Comparison of ENCODE assay signal across 8 mouse cellular contexts in genomic region chr5:9724287-9724955, GRCm38 (mm10). TPM values are rescaled to one million over a fixed set of nuclear protein-coding genes. Genes with fewer than 3 reads are reported as not detected.
DNase-seq lines count a peak whose midpoint lies in the region; ATAC-seq and TF ChIP-seq lines count a peak whose summit lies in the region.

No protein-coding gene starts in this region.

- no peak for TF ChIP-seq CTCF in heart, adult 2 months (IDR thresholded peaks at IDR 0.05)
- no peak for TF ChIP-seq CTCF in heart, postnatal 0 days (IDR thresholded peaks at IDR 0.05; ENCODE audit: low read depth)

- no peak overlapping the region for H3K27ac ChIP-seq in heart, adult 2 months
- H3K27ac ChIP-seq in heart, postnatal 0 days (ENCODE audit: low read depth) = no peak overlapping the region
- H3K27ac ChIP-seq in limb, embryonic 15.5 days = no peak overlapping the region

- TF ChIP-seq POLR2A in heart, adult 2 months (IDR thresholded peaks at IDR 0.05; ENCODE audit: insufficient read depth, low read depth, low read length) = no peak

- no peaks in the 10 kb centered on the region for H3K79me2 ChIP-seq in heart, adult 2 months (replicated peaks; ENCODE audit: control insufficient read depth, insufficient read depth, low read length)

- ATAC-seq in heart, postnatal 0 days (ENCODE audit: insufficient read depth, low read depth) = no peak
- ATAC-seq in limb, embryonic 15.5 days (ENCODE audit: insufficient number of reproducible peaks, low FRiP score, low TSS enrichment, low read depth) = no peak

- no peaks in the 10 kb centered on the region for H3K27me3 ChIP-seq in heart, adult 2 months (ENCODE audit: control insufficient read depth, insufficient read depth, low read length)
- peaks cover 16% of the 10 kb centered on the region; the same call in 1 of the 2 replicates for H3K27me3 ChIP-seq in heart, postnatal 0 days (ENCODE audit: control insufficient read depth, insufficient read depth, low read length)
- H3K27me3 ChIP-seq in limb, embryonic 15.5 days = peaks cover 13% of the 10 kb centered on the region

- intact Hi-C loops in heart, adult 2 months (cut with DNase I) = no loop called here

- H3K9ac ChIP-seq in heart, adult 2 months (ENCODE audit: low read depth, low read length) = no peak overlapping the region
- no peak overlapping the region for H3K9ac ChIP-seq in heart, postnatal 0 days (replicated peaks; ENCODE audit: low read depth, low read length)
- no peak overlapping the region for H3K9ac ChIP-seq in limb, embryonic 15.5 days

- peak overlapping the region; percentile 71 for H3K4me2 ChIP-seq in heart, postnatal 0 days (ENCODE audit: low read depth, low read length)
- peak overlapping the region; percentile 84 for H3K4me2 ChIP-seq in limb, embryonic 15.5 days

- TF ChIP-seq EP300 in heart, adult 2 months (IDR thresholded peaks at IDR 0.05; ENCODE audit: insufficient read depth, low read depth, low read length) = no peak
- TF ChIP-seq EP300 in heart, postnatal 0 days (IDR thresholded peaks at IDR 0.05; ENCODE audit: low read depth) = no peak

- no peaks in the 10 kb centered on the region for H3K4me1 ChIP-seq in heart, adult 2 months (ENCODE audit: control insufficient read depth, insufficient read depth, low read length)
- peaks cover 16% of the 10 kb centered on the region for H3K4me1 ChIP-seq in heart, postnatal 0 days (ENCODE audit: control insufficient read depth, insufficient read depth)
- peaks cover 17% of the 10 kb centered on the region for H3K4me1 ChIP-seq in limb, embryonic 15.5 days

- WGBS in heart, adult 2 months = 7% methylated on average over 13 of the region's 13 CpGs
- WGBS in heart, postnatal 0 days = 3% methylated on average over 13 of the region's 13 CpGs
- WGBS in limb, embryonic 15.5 days = 10% methylated on average over 13 of the region's 13 CpGs

- peak overlapping the region; percentile 17; the same call in 1 of the 2 replicates for H3K4me3 ChIP-seq in heart, adult 2 months
- peak overlapping the region; percentile 45 for H3K4me3 ChIP-seq in heart, postnatal 0 days (ENCODE audit: low read depth, low read length)
- peak overlapping the region; percentile 41 for H3K4me3 ChIP-seq in limb, embryonic 15.5 days

- H3K36me3 ChIP-seq in heart, adult 2 months (ENCODE audit: control insufficient read depth, insufficient read depth, low read length) = no peaks in the 10 kb centered on the region
- no peaks in the 10 kb centered on the region for H3K36me3 ChIP-seq in heart, postnatal 0 days (replicated peaks; ENCODE audit: control insufficient read depth, insufficient read depth, low read length)
- H3K36me3 ChIP-seq in limb, embryonic 15.5 days = no peaks in the 10 kb centered on the region

- H3K9me3 ChIP-seq in heart, postnatal 0 days (replicated peaks; ENCODE audit: control insufficient read depth, low read length) = no peaks in the 10 kb centered on the region
- H3K9me3 ChIP-seq in limb, embryonic 15.5 days = no peaks in the 10 kb centered on the region

- no peak for DNase-seq in heart, adult 2 months
- no peak for DNase-seq in heart, adult 11 months
- peak; percentile 62 for DNase-seq in brain, adult 2 months (ENCODE audit: low read depth, low spot score)
- no peak for DNase-seq in heart, postnatal 0 days (ENCODE audit: low spot score)
- no peak for DNase-seq in retina, postnatal 1 day
- DNase-seq in gastrocnemius, adult 8-10 months (ENCODE audit: low spot score in 2 of 2) = no peak
- no peak for DNase-seq in cerebellum, adult 11-12 months

RNA-seq across cellular contexts. Expression of gene Grm3, which starts 0.5 kb away (rescaled TPM):
- total RNA-seq in heart, adult 2 months (2021) = not detected
- not detected in 2 replicates for polyA plus RNA-seq in heart, adult 2 months (2012; rRNA removed)
- total RNA-seq in heart, postnatal 0 days (2014; rRNA removed; ENCODE audit: low replicate concordance) = not detected in 2 replicates
- 0.04 and 0.12 TPM in 2 replicates for polyA plus RNA-seq in heart, postnatal 0 days (2015; fragmentation: Nextera tagmentation; extraction: Ambion mirVana)
- 0.87 and 0.92 TPM in 2 replicates for polyA plus RNA-seq in limb, embryonic 15.5 days (2015; fragmentation: Nextera tagmentation; extraction: Ambion mirVana)
- total RNA-seq in gastrocnemius, adult 8-10 months (2022) = not detected
